Mouse (Mus musculus) lung, postnatal 10 days (tissue): ENCODE results near the gene Cep170b.
A peak's percentile ranks its signal among the peaks of the same experiment; 100 is the strongest.

Experiments used
- DNase-seq: peaks from one replicate; pipeline ENCODE4 v3.0.0; 2021

The Cep170b gene

GRCm38 (mm10) chr12:112720216-112720615, at the start of gene Cep170b:
TSS of gene Cep170b (plus strand) at chr12:112720455.
- DNase-seq = no peak

GRCm38 (mm10) chr12:112670718-112671393, 49.4 kb upstream of the Cep170b start:
- DNase-seq = no peak

- peak; percentile 50 for DNase-seq
Measured at GRCm38 (mm10) chr12:112671891-112672290, 48.4 kb upstream of the Cep170b start.

- peak; percentile 78 for DNase-seq
Measured at GRCm38 (mm10) chr12:112672744-112673575, 47.3 kb upstream of the Cep170b start.

- peak; percentile 69 for DNase-seq
Measured at GRCm38 (mm10) chr12:112673576-112674091, 46.6 kb upstream of the Cep170b start.

GRCm38 (mm10) chr12:112674132-112675011, 45.9 kb upstream of the Cep170b start, which contains the start of gene Akt1:
TSS of gene Akt1 (minus strand) at chr12:112674884.
- peak; percentile 62 for DNase-seq

GRCm38 (mm10) chr12:112675245-112676035, 44.8 kb upstream of the Cep170b start:
- peak; percentile 93 for DNase-seq

GRCm38 (mm10) chr12:112677076-112677475, 43.2 kb upstream of the Cep170b start:
- no peak for DNase-seq

- no peak for DNase-seq
Measured at GRCm38 (mm10) chr12:112677943-112678554, 42.2 kb upstream of the Cep170b start.

GRCm38 (mm10) chr12:112678555-112679026, 41.7 kb upstream of the Cep170b start, which contains the start of gene Zbtb42:
TSS of gene Zbtb42 (plus strand) at chr12:112678828.
- DNase-seq = peak; percentile 92

GRCm38 (mm10) chr12:112679027-112679996, 40.9 kb upstream of the Cep170b start:
- DNase-seq = peak; percentile 78

- DNase-seq = no peak
Measured at GRCm38 (mm10) chr12:112683351-112683750, 36.9 kb upstream of the Cep170b start.

- DNase-seq = no peak
Measured at GRCm38 (mm10) chr12:112688458-112688857, 31.8 kb upstream of the Cep170b start.

GRCm38 (mm10) chr12:112693185-112694126, 26.8 kb upstream of the Cep170b start:
- DNase-seq = peak; percentile 96

GRCm38 (mm10) chr12:112694127-112694475, 26.2 kb upstream of the Cep170b start:
- DNase-seq = no peak

- no peak for DNase-seq
Measured at GRCm38 (mm10) chr12:112696806-112697425, 23.3 kb upstream of the Cep170b start.

GRCm38 (mm10) chr12:112700522-112700921, 19.7 kb upstream of the Cep170b start:
- DNase-seq = peak; percentile 35
